Mouse (Mus musculus): ENCODE results near the gene Pogk. TPM values are rescaled to one million over a fixed set of nuclear protein-coding genes. Genes with fewer than 3 reads are reported as not detected.
A peak's percentile ranks its signal among the peaks of the same experiment; 100 is the strongest.

Pogk gene
- polyA plus RNA-seq, 1 experiment from 2014 or later, result 34.4 TPM

DNA sequence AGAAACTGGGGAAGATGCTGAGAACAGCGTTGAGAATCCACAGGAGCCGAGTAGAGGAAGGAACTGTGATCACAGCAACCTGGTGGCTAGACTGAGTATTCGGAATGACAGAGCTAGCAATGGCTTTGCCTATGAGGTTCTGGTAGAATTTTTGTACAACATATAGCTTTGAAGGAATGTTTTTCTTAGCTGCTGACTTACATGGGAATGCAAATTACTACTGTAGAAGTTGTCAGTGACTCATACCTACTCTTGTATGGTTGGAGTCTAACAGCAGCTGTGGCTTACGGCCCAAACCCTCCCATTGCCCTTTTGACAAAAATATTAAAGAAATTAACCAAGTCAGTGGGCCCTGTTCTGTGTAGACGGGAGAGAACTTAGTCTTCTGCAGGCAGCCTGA is 14.0 kb downstream of the Pogk start:
- no peak overlapping the region for H3K27ac ChIP-seq (replicated peaks)
- peaks cover 98% of the 10 kb centered on the region for H3K36me3 ChIP-seq
- H3K4me1 ChIP-seq (replicated peaks), result no peaks in the 10 kb centered on the region
- H3K4me2 ChIP-seq, result no peak overlapping the region
- H3K27me3 ChIP-seq, result no peaks in the 10 kb centered on the region
- ATAC-seq (ENCODE audit: low read depth), result no peak
- no peak overlapping the region for H3K9ac ChIP-seq
- WGBS, result 94% methylated on average over 5 of the region's 5 CpGs
- H3K9me3 ChIP-seq, result no peaks in the 10 kb centered on the region
- no peak overlapping the region for H3K4me3 ChIP-seq

DNA sequence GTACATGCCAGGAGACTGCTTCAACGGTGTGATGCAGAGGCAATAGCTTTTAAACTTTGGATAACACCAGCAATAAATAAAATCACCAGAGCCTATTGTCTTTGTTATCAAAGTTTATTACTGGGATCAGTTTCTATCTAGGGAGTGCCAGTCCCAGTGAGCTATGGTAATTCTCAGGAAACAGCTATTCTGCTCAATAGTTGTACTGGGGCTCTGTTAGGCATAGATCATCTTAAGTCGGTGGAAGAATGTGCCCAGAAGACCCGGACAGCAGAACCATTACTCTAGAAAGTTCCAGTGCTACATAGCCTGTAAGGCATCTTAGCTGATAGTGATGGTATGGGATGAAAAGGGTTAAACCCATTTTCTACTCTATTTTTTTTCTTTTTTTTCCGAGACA is 14.9 kb downstream of the Pogk start:
- WGBS, result 71% methylated on average over 4 of the region's 4 CpGs
- no peak overlapping the region for H3K4me2 ChIP-seq
- H3K36me3 ChIP-seq, result peaks cover 99% of the 10 kb centered on the region
- no peaks in the 10 kb centered on the region for H3K9me3 ChIP-seq
- H3K4me3 ChIP-seq, result no peak overlapping the region
- H3K27ac ChIP-seq (replicated peaks), result no peak overlapping the region
- no peak overlapping the region for H3K9ac ChIP-seq
- H3K27me3 ChIP-seq, result no peaks in the 10 kb centered on the region
- no peaks in the 10 kb centered on the region for H3K4me1 ChIP-seq (replicated peaks)
- no peak for ATAC-seq (ENCODE audit: low read depth)

DNA sequence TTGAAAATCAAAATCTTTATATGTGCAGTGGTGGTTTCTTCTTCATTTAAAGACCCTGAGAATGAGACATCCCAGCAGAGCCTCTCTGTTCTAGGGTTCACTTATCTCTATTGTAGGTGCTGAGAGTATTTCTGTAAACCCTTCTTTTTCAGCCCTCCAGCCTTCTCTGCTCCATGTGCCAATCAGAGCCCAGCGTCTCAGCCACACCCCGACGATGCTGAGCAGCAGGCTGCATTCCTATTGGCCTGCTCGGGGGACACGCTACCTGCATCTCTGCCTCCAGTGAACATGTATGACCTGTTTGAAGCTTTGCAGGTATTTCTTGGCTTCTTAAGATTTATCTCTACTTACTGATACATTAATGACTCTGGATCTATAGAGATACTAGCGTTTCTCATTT is 18.0 kb downstream of the Pogk start:
- H3K27ac ChIP-seq (replicated peaks), result no peak overlapping the region
- peaks cover 99% of the 10 kb centered on the region for H3K36me3 ChIP-seq
- 96% methylated on average over 6 of the region's 6 CpGs for WGBS
- no peak overlapping the region for H3K4me3 ChIP-seq
- no peak overlapping the region for H3K9ac ChIP-seq
- no peaks in the 10 kb centered on the region for H3K9me3 ChIP-seq
- no peak for ATAC-seq (ENCODE audit: low read depth)
- no peak overlapping the region for H3K4me2 ChIP-seq
- H3K27me3 ChIP-seq, result no peaks in the 10 kb centered on the region
- H3K4me1 ChIP-seq (replicated peaks), result no peaks in the 10 kb centered on the region

DNA sequence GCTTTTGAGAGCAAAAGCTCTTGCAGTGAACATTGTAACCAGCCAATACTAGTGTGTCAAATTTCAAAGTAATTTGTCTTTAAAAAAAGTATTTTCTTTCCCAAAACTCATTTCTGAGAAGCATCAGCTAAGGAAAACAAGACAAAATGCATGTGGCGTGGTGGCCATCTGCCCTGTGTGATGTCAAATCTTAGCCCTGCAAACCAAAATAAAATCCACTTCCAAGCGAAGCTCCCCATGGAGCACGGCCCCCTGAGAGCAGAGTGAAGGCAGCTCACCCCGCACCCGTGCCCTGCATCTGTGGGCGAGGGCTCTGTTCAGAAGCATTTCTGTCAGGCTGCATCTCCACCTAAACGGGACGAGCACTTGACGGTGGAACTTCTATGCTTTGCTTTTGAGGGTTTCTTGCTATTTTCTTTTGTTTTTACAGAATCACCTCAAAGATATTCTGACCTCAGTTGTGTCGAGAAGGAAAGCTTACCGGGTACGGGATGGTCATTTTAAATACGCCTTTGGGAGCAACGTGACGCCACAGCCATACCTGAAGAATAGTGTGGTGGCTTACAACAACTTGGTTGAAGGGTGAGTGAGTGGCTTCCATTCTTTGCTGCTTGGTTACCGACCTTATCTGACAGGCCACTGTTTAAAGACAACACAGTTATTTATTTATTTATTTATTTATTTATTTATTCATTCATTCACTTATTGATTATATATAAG is 20.1 kb downstream of the Pogk start:
- no peaks in the 10 kb centered on the region for H3K9me3 ChIP-seq
- H3K36me3 ChIP-seq, result peaks cover 98% of the 10 kb centered on the region
- no peak overlapping the region for H3K9ac ChIP-seq
- no peaks in the 10 kb centered on the region for H3K4me1 ChIP-seq (replicated peaks)
- no peak overlapping the region for H3K4me2 ChIP-seq
- no peak overlapping the region for H3K27ac ChIP-seq (replicated peaks)
- H3K4me3 ChIP-seq, result no peak overlapping the region
- 94% methylated on average over 16 of the region's 16 CpGs for WGBS
- no peaks in the 10 kb centered on the region for H3K27me3 ChIP-seq
- ATAC-seq (ENCODE audit: low read depth), result no peak

DNA sequence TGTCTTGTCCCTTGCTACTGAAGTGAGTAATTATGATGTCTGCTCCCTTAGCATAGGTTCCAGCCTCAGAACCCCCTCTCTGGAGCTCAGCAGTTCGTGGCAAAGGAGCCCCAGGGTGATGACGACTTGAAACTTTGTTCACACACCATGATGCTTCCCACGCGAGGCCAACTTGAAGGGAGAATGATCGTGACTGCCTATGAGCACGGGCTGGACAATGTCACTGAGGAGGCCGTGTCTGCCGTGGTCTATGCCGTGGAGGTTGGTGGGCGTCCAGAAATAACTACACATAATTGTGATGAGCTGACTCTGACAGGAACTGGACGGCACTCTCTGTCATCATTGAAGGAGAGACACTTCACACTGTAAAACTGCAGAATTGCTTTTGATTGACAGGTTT is 21.2 kb downstream of the Pogk start:
- no peak overlapping the region for H3K9ac ChIP-seq
- H3K4me3 ChIP-seq, result no peak overlapping the region
- H3K9me3 ChIP-seq, result no peaks in the 10 kb centered on the region
- peaks cover 98% of the 10 kb centered on the region for H3K36me3 ChIP-seq
- no peaks in the 10 kb centered on the region for H3K4me1 ChIP-seq (replicated peaks)
- H3K4me2 ChIP-seq, result no peak overlapping the region
- no peaks in the 10 kb centered on the region for H3K27me3 ChIP-seq
- WGBS, result 95% methylated on average over 11 of the region's 11 CpGs
- H3K27ac ChIP-seq (replicated peaks), result no peak overlapping the region
- ATAC-seq (ENCODE audit: low read depth), result no peak

DNA sequence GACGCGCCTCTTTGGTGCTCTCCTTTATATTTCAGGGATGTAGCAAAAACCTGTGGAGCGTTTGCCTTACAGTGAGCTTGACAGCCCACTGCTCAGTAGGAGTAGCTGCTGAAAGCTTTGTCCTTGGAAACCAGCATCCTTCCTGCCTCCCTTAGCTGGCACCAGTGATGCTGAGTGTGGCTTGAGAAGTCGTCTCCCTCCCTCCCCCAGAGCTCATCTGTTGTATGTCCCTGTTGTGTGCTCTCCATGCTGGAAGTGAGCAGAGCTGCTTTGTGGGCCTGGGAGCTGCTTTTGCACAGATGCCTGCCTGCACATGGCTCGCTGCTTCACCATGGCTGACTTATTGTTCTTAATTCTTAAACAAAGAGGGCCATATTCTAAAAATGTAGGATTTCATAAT is 24.2 kb downstream of the Pogk start:
- 85% methylated on average over 5 of the region's 5 CpGs for WGBS
- peaks cover 18% of the 10 kb centered on the region for H3K4me1 ChIP-seq (replicated peaks)
- no peak for ATAC-seq (ENCODE audit: low read depth)
- no peak overlapping the region for H3K9ac ChIP-seq
- no peak overlapping the region for H3K4me2 ChIP-seq
- peaks cover 78% of the 10 kb centered on the region for H3K36me3 ChIP-seq
- H3K27ac ChIP-seq (replicated peaks), result no peak overlapping the region
- no peak overlapping the region for H3K4me3 ChIP-seq
- H3K9me3 ChIP-seq, result no peaks in the 10 kb centered on the region
- H3K27me3 ChIP-seq, result no peaks in the 10 kb centered on the region

DNA sequence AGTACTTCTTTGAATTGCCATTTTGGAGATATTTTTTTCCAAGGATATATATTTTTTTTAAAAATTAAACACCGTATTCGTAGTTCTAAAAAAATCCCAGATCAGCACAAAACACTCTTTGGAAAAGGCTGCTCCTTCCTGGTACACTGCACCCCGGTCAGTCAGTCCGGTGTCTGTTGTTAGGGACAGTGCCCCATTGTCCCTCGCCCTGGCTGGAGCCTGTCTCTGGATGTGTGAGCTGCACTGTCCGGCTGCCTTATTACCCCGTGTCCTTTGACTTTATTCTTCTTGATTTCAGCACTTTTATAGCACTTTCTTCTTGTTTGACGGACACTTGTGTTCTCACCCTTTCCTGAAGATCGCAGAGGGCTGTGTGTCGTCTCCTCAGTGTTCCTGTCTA is 25.0 kb downstream of the Pogk start:
- no peak overlapping the region for H3K9ac ChIP-seq
- H3K4me1 ChIP-seq (replicated peaks), result peaks cover 24% of the 10 kb centered on the region
- H3K9me3 ChIP-seq, result no peaks in the 10 kb centered on the region
- 85% methylated on average over 10 of the region's 10 CpGs for WGBS
- no peak overlapping the region for H3K27ac ChIP-seq (replicated peaks)
- H3K4me3 ChIP-seq, result no peak overlapping the region
- no peak for ATAC-seq (ENCODE audit: low read depth)
- no peaks in the 10 kb centered on the region for H3K27me3 ChIP-seq
- H3K4me2 ChIP-seq, result no peak overlapping the region
- H3K36me3 ChIP-seq, result peaks cover 70% of the 10 kb centered on the region

DNA sequence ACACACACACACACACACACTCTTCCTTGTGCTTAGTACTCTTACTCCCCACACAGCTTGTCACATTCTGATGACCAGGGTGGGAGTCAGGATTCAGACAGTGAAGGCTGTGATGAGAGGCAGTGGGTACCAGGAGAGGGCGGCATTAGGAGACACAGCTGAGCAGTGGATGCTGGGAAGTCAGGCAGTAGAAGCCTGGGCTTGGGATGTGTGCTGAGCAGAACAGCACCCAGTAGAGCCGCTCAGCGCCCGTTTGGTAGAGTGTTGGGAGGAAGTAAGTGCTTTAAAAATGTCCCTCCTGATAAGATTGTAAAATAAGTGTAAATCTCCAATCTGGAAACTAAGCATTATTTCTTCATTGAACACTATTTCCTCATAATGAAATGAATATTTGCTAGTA is 27.0 kb downstream of the Pogk start:
- peaks cover 24% of the 10 kb centered on the region for H3K4me1 ChIP-seq (replicated peaks)
- ATAC-seq (ENCODE audit: low read depth), result no peak
- H3K9ac ChIP-seq, result 0 out of 2 replicates have a peak overlapping the region, but pooled peaks have one; percentile 8
- H3K9me3 ChIP-seq, result no peaks in the 10 kb centered on the region
- H3K4me3 ChIP-seq, result no peak overlapping the region
- peaks cover 50% of the 10 kb centered on the region for H3K36me3 ChIP-seq
- no peak overlapping the region for H3K27ac ChIP-seq (replicated peaks)
- WGBS, result 92% methylated on average over 4 of the region's 4 CpGs
- no peaks in the 10 kb centered on the region for H3K27me3 ChIP-seq
- H3K4me2 ChIP-seq, result no peak overlapping the region

DNA sequence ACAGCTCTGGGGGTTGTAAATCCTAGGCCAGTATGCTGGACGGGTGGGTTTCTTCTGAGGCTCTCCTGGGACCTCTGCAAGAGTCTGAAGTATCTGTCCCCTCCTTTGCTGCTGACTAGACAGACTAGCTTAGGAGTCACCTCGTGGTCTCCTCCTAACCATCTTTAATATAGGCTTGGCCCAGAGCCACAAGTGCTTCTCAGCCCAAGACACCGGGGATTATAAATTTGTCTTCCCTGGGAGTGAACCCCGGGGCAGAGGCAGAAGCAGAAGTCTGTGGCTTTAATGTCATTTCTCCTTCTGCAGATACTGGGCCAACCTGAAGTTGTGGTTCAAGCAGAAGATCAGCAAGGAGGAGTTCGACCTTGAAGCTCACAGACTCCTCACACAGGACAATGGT is 27.8 kb downstream of the Pogk start:
- no peak for ATAC-seq (ENCODE audit: low read depth)
- Histone ChIP-seq H3K4me3 (no peak overlapping the region), H3K36me3 (peaks cover 42% of the 10 kb centered on the region), H3K9ac (peak overlapping the region; percentile 99), H3K27ac (replicated peaks) (no peak overlapping the region), H3K9me3 (no peaks in the 10 kb centered on the region), H3K4me2 (peak overlapping the region; percentile 65; the same call in 1 of the 2 replicates), H3K4me1 (replicated peaks) (peaks cover 24% of the 10 kb centered on the region), H3K27me3 (no peaks in the 10 kb centered on the region)
- WGBS, result 73% methylated on average over 5 of the region's 5 CpGs

DNA sequence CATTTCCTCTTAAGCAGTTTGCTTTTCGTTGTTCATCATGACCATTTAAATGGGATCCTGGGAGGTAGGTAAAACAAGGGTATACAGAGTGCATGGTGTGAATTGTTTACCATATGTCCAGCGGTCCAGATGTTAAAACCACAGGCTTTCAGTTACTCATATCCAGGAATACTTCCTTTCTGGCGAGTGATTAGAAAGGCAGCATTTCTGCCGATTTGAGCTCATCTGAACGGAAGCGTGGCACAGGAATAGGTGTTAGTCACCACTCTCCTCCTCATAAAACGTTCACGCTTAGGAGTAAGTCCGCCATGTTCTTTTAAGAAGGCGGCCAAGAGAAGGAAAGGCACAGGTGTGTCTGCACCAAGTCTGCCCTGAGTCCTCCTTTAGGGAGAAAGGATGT is 28.3 kb downstream of the Pogk start:
- Histone ChIP-seq H3K27me3 (no peaks in the 10 kb centered on the region), H3K4me1 (replicated peaks) (peaks cover 24% of the 10 kb centered on the region), H3K9ac (peak overlapping the region; percentile 99), H3K36me3 (peaks cover 38% of the 10 kb centered on the region), H3K27ac (replicated peaks) (no peak overlapping the region), H3K4me2 (peak overlapping the region; percentile 65), H3K9me3 (no peaks in the 10 kb centered on the region), H3K4me3 (peak overlapping the region; percentile 95; the same call in 1 of the 2 replicates)
- WGBS, result 88% methylated on average over 10 of the region's 10 CpGs
- ATAC-seq (ENCODE audit: low read depth), result no peak

DNA sequence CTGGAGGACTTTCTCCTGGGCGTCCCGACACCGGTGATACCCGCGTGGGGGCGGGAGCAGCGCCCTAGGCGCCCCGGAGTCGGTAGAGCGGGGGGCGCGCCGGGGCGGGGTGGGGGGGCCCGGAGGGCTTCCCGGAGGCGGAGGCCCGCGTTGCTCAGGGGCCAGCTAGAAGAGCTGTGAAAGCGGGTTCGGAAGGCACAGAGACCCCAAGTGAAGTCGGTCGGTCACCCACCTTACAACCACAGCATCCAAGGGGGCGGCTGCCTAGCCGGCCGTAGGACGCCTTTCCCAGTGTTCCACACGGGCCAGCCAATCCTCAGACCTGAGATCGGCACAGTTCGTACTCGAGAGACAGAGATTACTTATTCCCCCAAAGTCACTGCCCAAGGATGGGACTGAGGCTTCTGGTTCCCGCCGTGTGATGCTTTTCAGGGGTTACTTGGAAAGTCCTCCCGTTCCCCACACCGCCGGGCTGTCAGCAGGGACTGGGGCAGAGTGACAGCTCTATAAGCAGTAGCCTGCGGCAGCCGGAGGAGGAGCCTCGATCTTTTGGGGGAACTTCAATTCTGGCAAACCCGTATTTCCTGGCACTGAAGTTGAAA is 29.9 kb downstream of the Pogk start:
- H3K4me3 ChIP-seq, result peak overlapping the region; percentile 95
- H3K4me1 ChIP-seq (replicated peaks), result peaks cover 24% of the 10 kb centered on the region
- no peaks in the 10 kb centered on the region for H3K27me3 ChIP-seq
- H3K36me3 ChIP-seq, result peaks cover 23% of the 10 kb centered on the region
- H3K9ac ChIP-seq, result peak overlapping the region; percentile 99
- no peaks in the 10 kb centered on the region for H3K9me3 ChIP-seq
- ATAC-seq (ENCODE audit: low read depth), result peak; percentile 57
- H3K4me2 ChIP-seq, result peak overlapping the region; percentile 65
- under 1% methylated on average over 38 of the region's 41 CpGs for WGBS
- H3K27ac ChIP-seq (replicated peaks), result peak overlapping the region; percentile 90

DNA sequence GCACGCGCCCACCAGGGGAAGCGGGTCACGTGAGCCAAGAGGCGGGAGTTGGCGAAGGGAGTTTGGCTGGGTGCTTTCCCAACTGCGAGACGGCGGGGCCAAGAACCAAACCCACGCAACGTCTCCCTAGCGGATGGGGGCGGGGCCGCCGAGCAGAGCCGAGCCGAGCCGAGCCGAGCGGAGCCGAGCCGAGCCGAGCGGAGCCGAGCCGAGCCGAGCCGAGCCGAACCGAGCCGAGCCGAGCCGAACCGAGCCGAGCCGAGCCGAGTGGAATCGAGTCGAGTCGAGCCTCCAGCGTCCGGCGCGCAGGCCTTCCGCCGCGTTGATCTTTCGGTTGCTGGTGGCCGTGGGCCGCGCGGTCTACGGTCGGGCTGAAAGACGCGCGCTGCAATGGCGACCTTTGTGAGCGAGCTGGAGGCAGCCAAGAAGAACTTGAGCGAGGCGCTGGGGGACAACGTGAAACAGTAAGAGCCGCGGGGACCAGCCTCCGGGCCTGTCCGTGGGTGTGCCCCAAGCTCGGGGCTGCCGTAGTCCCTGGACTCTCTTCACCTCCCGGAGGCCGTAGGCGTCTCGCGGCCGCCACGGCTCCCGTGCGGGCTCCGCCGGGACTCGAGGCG is 30.5 kb downstream of the Pogk start, which contains the start of gene Tada1:
Tada1 (plus strand) TSS at position 85 of the 617 bp plus-strand sequence.
- H3K9me3 ChIP-seq, result no peaks in the 10 kb centered on the region
- peak; percentile 95 for ATAC-seq (ENCODE audit: low read depth)
- no peaks in the 10 kb centered on the region for H3K27me3 ChIP-seq
- WGBS, result under 1% methylated on average over 77 of the region's 81 CpGs
- H3K9ac ChIP-seq, result peak within 1 kb of the TSS; percentile 99
- H3K4me3 ChIP-seq, result peak within 1 kb of the TSS; percentile 95
- H3K27ac ChIP-seq (replicated peaks), result peak within 1 kb of the TSS; percentile 90
- H3K4me2 ChIP-seq, result peak within 1 kb of the TSS; percentile 67
- peaks cover 18% of the 10 kb centered on the region for H3K36me3 ChIP-seq
- peaks cover 24% of the 10 kb centered on the region for H3K4me1 ChIP-seq (replicated peaks)

Data from neural tube, embryonic 13.5 days (tissue).